11 mouse cellular contexts compared by ENCODE assay signal in genomic region chr7:68154588-68154987, GRCm38 (mm10).
DNase-seq lines count a peak whose midpoint lies in the region; ATAC-seq and TF ChIP-seq lines count a peak whose summit lies in the region.
"Had no signal": no experiment of that assay in that cellular context is flagged by ENCODE, and none has a peak within 500 bp of the region (broad histone marks: within the 10 kb centered on the region; RNA-seq: fewer than 3 reads in every experiment).

No protein-coding gene starts in this region.

- WGBS in heart, embryonic 12.5 days: 38% methylated on average over 7 of the region's 7 CpGs
- 63% methylated on average over 7 of the region's 7 CpGs for WGBS in midbrain, embryonic 10.5 days
- 29% methylated on average over 7 of the region's 7 CpGs for WGBS in midbrain, embryonic 16.5 days
- WGBS in intestine, embryonic 15.5 days: 38% methylated on average over 7 of the region's 7 CpGs
- WGBS in stomach, postnatal 0 days: 19% methylated on average over 7 of the region's 7 CpGs

- no peaks in the 10 kb centered on the region for H3K9me3 ChIP-seq in heart, embryonic 12.5 days (replicated peaks)
- no peaks in the 10 kb centered on the region for H3K9me3 ChIP-seq in midbrain, embryonic 10.5 days (replicated peaks)
- no peaks in the 10 kb centered on the region for H3K9me3 ChIP-seq in midbrain, embryonic 16.5 days (replicated peaks; ENCODE audit: control insufficient read depth, low read length, poor library complexity, severe bottlenecking)
- H3K9me3 ChIP-seq in intestine, embryonic 15.5 days: no peaks in the 10 kb centered on the region
- H3K9me3 ChIP-seq in stomach, postnatal 0 days (ENCODE audit: control insufficient read depth, low read length): no peaks in the 10 kb centered on the region
- H3K9me3 ChIP-seq: embryonic facial prominence, embryonic 13.5 days had no signal

- H3K36me3 ChIP-seq in heart, embryonic 12.5 days: 0 out of 2 replicates have a peak, but pooled peaks cover 3% of the 10 kb centered on the region
- no peaks in the 10 kb centered on the region for H3K36me3 ChIP-seq in midbrain, embryonic 10.5 days
- no peaks in the 10 kb centered on the region for H3K36me3 ChIP-seq in midbrain, embryonic 16.5 days (ENCODE audit: control insufficient read depth, insufficient read depth, low read length)
- H3K36me3 ChIP-seq in intestine, embryonic 15.5 days: no peaks in the 10 kb centered on the region
- H3K36me3 ChIP-seq in stomach, postnatal 0 days (ENCODE audit: control insufficient read depth, insufficient read depth, low read length): no peaks in the 10 kb centered on the region
- H3K36me3 ChIP-seq: embryonic facial prominence, embryonic 13.5 days had no signal

- H3K4me1 ChIP-seq in heart, embryonic 12.5 days (replicated peaks): peaks cover 73% of the 10 kb centered on the region
- H3K4me1 ChIP-seq in midbrain, embryonic 10.5 days: peaks cover 50% of the 10 kb centered on the region
- peaks cover 26% of the 10 kb centered on the region for H3K4me1 ChIP-seq in midbrain, embryonic 16.5 days (ENCODE audit: control insufficient read depth, insufficient read depth, low read length)
- peaks cover 9% of the 10 kb centered on the region for H3K4me1 ChIP-seq in intestine, embryonic 15.5 days (replicated peaks)
- peaks cover 3% of the 10 kb centered on the region; the same call in 1 of the 2 replicates for H3K4me1 ChIP-seq in stomach, postnatal 0 days (replicated peaks; ENCODE audit: control insufficient read depth, insufficient read depth)

- H3K9ac ChIP-seq in heart, embryonic 12.5 days: peak overlapping the region; percentile 57
- H3K9ac ChIP-seq in midbrain, embryonic 16.5 days (ENCODE audit: low read depth, low read length): no peak overlapping the region
- H3K9ac ChIP-seq in intestine, embryonic 15.5 days: no peak overlapping the region
- 0 out of 2 replicates have a peak overlapping the region, but pooled peaks have one; percentile 5 for H3K9ac ChIP-seq in stomach, postnatal 0 days (ENCODE audit: low read length)
- H3K9ac ChIP-seq: embryonic facial prominence, embryonic 13.5 days had no signal

- ATAC-seq in heart, embryonic 12.5 days (ENCODE audit: insufficient number of reproducible peaks, low FRiP score): no peak
- no peak for ATAC-seq in midbrain, embryonic 16.5 days
- no peak for ATAC-seq in intestine, embryonic 15.5 days
- ATAC-seq in stomach, postnatal 0 days (ENCODE audit: low FRiP score, low TSS enrichment): no peak
- ATAC-seq: CD4-positive, CD25-positive, alpha-beta regulatory T cell, adult 4 months had no signal

- peak overlapping the region; percentile 93 for H3K27ac ChIP-seq in heart, embryonic 12.5 days (ENCODE audit: poor library complexity, severe bottlenecking)
- peak overlapping the region; percentile 69 for H3K27ac ChIP-seq in midbrain, embryonic 10.5 days (replicated peaks)
- H3K27ac ChIP-seq in midbrain, embryonic 16.5 days (ENCODE audit: low read length): no peak overlapping the region
- peak overlapping the region; percentile 33; the same call in 1 of the 2 replicates for H3K27ac ChIP-seq in intestine, embryonic 15.5 days
- peak overlapping the region; percentile 83 for H3K27ac ChIP-seq in stomach, postnatal 0 days (replicated peaks)

- DNase-seq in heart, adult 11 months: no peak
- DNase-seq in midbrain, embryonic 10.5 days (ENCODE audit: low spot score): no peak
- DNase-seq in stomach, postnatal 0 days (ENCODE audit: low spot score): no peak
- DNase-seq in cerebellum, adult 18-20 months: no peak
- no peak for DNase-seq in yolk sac, embryonic 10.5 days (ENCODE audit: low spot score)
- DNase-seq: lung, postnatal 14 days had no signal

- TF ChIP-seq EP300 in stomach, postnatal 0 days (optimal IDR thresholded peaks at IDR 0.05): no peak

- TF ChIP-seq CTCF in stomach, postnatal 0 days (IDR thresholded peaks at IDR 0.05; ENCODE audit: low read depth): no peak

- H3K4me2 ChIP-seq in heart, embryonic 12.5 days: peak overlapping the region; percentile 32
- H3K4me2 ChIP-seq in midbrain, embryonic 16.5 days (ENCODE audit: low read length): no peak overlapping the region
- no peak overlapping the region for H3K4me2 ChIP-seq in intestine, embryonic 15.5 days (replicated peaks)
- H3K4me2 ChIP-seq in stomach, postnatal 0 days (replicated peaks; ENCODE audit: low read depth): no peak overlapping the region
- H3K4me2 ChIP-seq: embryonic facial prominence, embryonic 13.5 days had no signal

- H3K27me3 ChIP-seq in heart, embryonic 12.5 days (replicated peaks): no peaks in the 10 kb centered on the region
- H3K27me3 ChIP-seq in midbrain, embryonic 10.5 days (ENCODE audit: low read depth, poor library complexity, severe bottlenecking): no peaks in the 10 kb centered on the region
- no peaks in the 10 kb centered on the region for H3K27me3 ChIP-seq in midbrain, embryonic 16.5 days (ENCODE audit: control insufficient read depth, insufficient read depth, low read depth, low read length)
- no peaks in the 10 kb centered on the region for H3K27me3 ChIP-seq in intestine, embryonic 15.5 days (replicated peaks)
- no peaks in the 10 kb centered on the region for H3K27me3 ChIP-seq in stomach, postnatal 0 days (ENCODE audit: control insufficient read depth, insufficient read depth, low read length)
- H3K27me3 ChIP-seq: embryonic facial prominence, embryonic 13.5 days had no signal

- H3K4me3 ChIP-seq in heart, embryonic 12.5 days: no peak overlapping the region
- no peak overlapping the region for H3K4me3 ChIP-seq in midbrain, embryonic 10.5 days
- H3K4me3 ChIP-seq in midbrain, embryonic 16.5 days (ENCODE audit: low read depth, low read length): no peak overlapping the region
- H3K4me3 ChIP-seq in intestine, embryonic 15.5 days (replicated peaks): no peak overlapping the region
- no peak overlapping the region for H3K4me3 ChIP-seq in stomach, postnatal 0 days (ENCODE audit: low read depth, low read length)
- H3K4me3 ChIP-seq: embryonic facial prominence, embryonic 13.5 days had no signal

Comparison
In these comparisons a context has a peak if more than half of its experiments do, and no peak if none do; other contexts are left out.
1. H3K9ac ChIP-seq: peak in heart, embryonic 12.5 days (single experiment) and stomach, postnatal 0 days (single experiment); none in midbrain, embryonic 16.5 days (single experiment) and intestine, embryonic 15.5 days (single experiment).